Mouse (Mus musculus) stomach, postnatal 0 days (tissue): Measurements from ENCODE around the gene Tex46. TPM values are rescaled to one million over a fixed set of nuclear protein-coding genes. Genes with fewer than 3 reads are reported as not detected.
A peak's percentile ranks its signal among the peaks of the same experiment; 100 is the strongest.

Source experiments
- ATAC-seq: fragments of 200-750 bp; cut with Nextera tagmentation; 2 replicates; pipeline ENCODE4 v1.8.0; 2017; ENCODE audit not compliant: low FRiP score, low TSS enrichment
- DNase-seq: peaks from one replicate; pipeline ENCODE4 v3.0.0-alpha.2; 2016; ENCODE audit warnings: low spot score
- H3K27ac ChIP-seq: fragments of 300-500 bp; sonication (generic); replicated peaks from 2 replicates; pipeline ENCODE4 v1.5.1; 2014; ENCODE audit warnings: mild to moderate bottlenecking, control low read depth
- H3K27me3 ChIP-seq: fragments of 300-500 bp; sonication (generic); 2 replicates; pipeline ENCODE4 v1.6.1; 2014; ENCODE audit warnings: low read length; ENCODE audit not compliant: control insufficient read depth, insufficient read depth
- H3K36me3 ChIP-seq: fragments of 300-500 bp; sonication (generic); 2 replicates; pipeline ENCODE4 v1.6.1; 2014; ENCODE audit warnings: low read length, mixed read lengths; ENCODE audit not compliant: control insufficient read depth, insufficient read depth
- H3K4me1 ChIP-seq: fragments of 300-500 bp; sonication (generic); replicated peaks from 2 replicates; pipeline ENCODE4 v1.6.1; 2014; ENCODE audit warnings: antibody characterized with exemption; ENCODE audit not compliant: control insufficient read depth, insufficient read depth
- H3K4me2 ChIP-seq: fragments of 300-500 bp; sonication (generic); replicated peaks from 2 replicates; pipeline ENCODE4 v1.6.1; 2014; ENCODE audit warnings: low read depth, mild to moderate bottlenecking, control low read depth, moderate library complexity
- H3K4me3 ChIP-seq: fragments of 300-500 bp; sonication (generic); 2 replicates; pipeline ENCODE4 v1.5.1; 2014; ENCODE audit warnings: low read depth, low read length, control low read depth
- H3K9ac ChIP-seq: fragments of 300-500 bp; sonication (generic); 2 replicates; pipeline ENCODE4 v1.6.1; 2014; ENCODE audit warnings: mild to moderate bottlenecking, low read length, control low read depth, mixed read lengths
- H3K9me3 ChIP-seq: fragments of 300-500 bp; sonication (generic); 2 replicates; pipeline ENCODE4 v1.6.1; 2016; ENCODE audit warnings: low read length; ENCODE audit not compliant: control insufficient read depth
- CTCF ChIP-seq: IDR thresholded peaks from 2 replicates; pipeline ENCODE4 v1.5.1; 2016; ENCODE audit warnings: antibody characterized with exemption, low read depth, mild to moderate bottlenecking, moderate library complexity
- EP300 ChIP-seq: optimal IDR thresholded peaks from 2 replicates; pipeline ENCODE3; 2016; ENCODE audit warnings: antibody characterized with exemption
- WGBS: fragments of 180-500 bp; shearing (Covaris S2); extraction: QIAGEN DNeasy Blood & Tissue Kit; methylation state at CpG from one replicate; pipeline ENCODE4 v1.1.7; 2014; 5-methylcytosine and 5-hydroxymethylcytosine counted together
- polyA plus RNA-seq: library from polyadenylated mRNA; unstranded; fragments of >200 nt; fragmentation: Nextera tagmentation; extraction: Ambion mirVana; gene quantifications from 2 replicates; pipeline ENCODE4 v1.2.1, GENCODE M21; 2015

Tex46 gene
- polyA plus RNA-seq: not detected in 2 replicates

GRCm38 (mm10) chr4:136610387-136610856 lies at the start of gene Tex46:
Gene Tex46 (plus strand): TSS chr4:136610437.
- no peaks in the 10 kb centered on the region for H3K4me1 ChIP-seq
- no peak within 1 kb of the TSS for H3K27ac ChIP-seq
- TF ChIP-seq CTCF (no peak), EP300 (no peak)
- no peaks in the 10 kb centered on the region for H3K36me3 ChIP-seq
- no peak within 1 kb of the TSS for H3K4me3 ChIP-seq
- H3K4me2 ChIP-seq: no peak within 1 kb of the TSS
- no peak within 1 kb of the TSS for H3K9ac ChIP-seq
- ATAC-seq (peak; percentile 56), DNase-seq (peak; percentile 51)
- no peaks in the 10 kb centered on the region for H3K27me3 ChIP-seq
- no peaks in the 10 kb centered on the region for H3K9me3 ChIP-seq
- WGBS: 33% methylated on average over 4 of the region's 4 CpGs

GRCm38 (mm10) chr4:136562755-136563154 lies 47.5 kb upstream of the Tex46 start:
- ATAC-seq (no peak), DNase-seq (no peak)
- TF ChIP-seq CTCF: no peak
- no peak for TF ChIP-seq EP300
- Histone ChIP-seq H3K4me3 (no peak overlapping the region), H3K36me3 (peaks cover 8% of the 10 kb centered on the region), H3K4me1 (no peaks in the 10 kb centered on the region), H3K27me3 (no peaks in the 10 kb centered on the region), H3K27ac (no peak overlapping the region), H3K9ac (no peak overlapping the region), H3K4me2 (no peak overlapping the region), H3K9me3 (no peaks in the 10 kb centered on the region)
- WGBS: 76% methylated on average over 6 of the region's 6 CpGs

GRCm38 (mm10) chr4:136568629-136569028 lies 41.6 kb upstream of the Tex46 start:
- H3K36me3 ChIP-seq: peaks cover 14% of the 10 kb centered on the region
- H3K9me3 ChIP-seq: no peaks in the 10 kb centered on the region
- 68% methylated on average over 3 of the region's 3 CpGs for WGBS
- no peaks in the 10 kb centered on the region for H3K27me3 ChIP-seq
- ATAC-seq: no peak
- no peak for TF ChIP-seq EP300
- TF ChIP-seq CTCF: peak; percentile 51
- no peak overlapping the region for H3K4me2 ChIP-seq
- DNase-seq: no peak
- H3K9ac ChIP-seq: no peak overlapping the region
- H3K27ac ChIP-seq: no peak overlapping the region
- no peak overlapping the region for H3K4me3 ChIP-seq
- no peaks in the 10 kb centered on the region for H3K4me1 ChIP-seq

GRCm38 (mm10) chr4:136569998-136570397 lies 40.2 kb upstream of the Tex46 start:
- ATAC-seq: peak; percentile 51; the same call in 1 of the 2 replicates

GRCm38 (mm10) chr4:136581885-136582284 lies 28.4 kb upstream of the Tex46 start:
- Histone ChIP-seq H3K9me3 (no peaks in the 10 kb centered on the region), H3K4me1 (no peaks in the 10 kb centered on the region), H3K27ac (no peak overlapping the region), H3K9ac (no peak overlapping the region), H3K4me3 (no peak overlapping the region), H3K4me2 (no peak overlapping the region), H3K27me3 (no peaks in the 10 kb centered on the region), H3K36me3 (no peaks in the 10 kb centered on the region)
- no peak for TF ChIP-seq EP300
- no peak for TF ChIP-seq CTCF
- WGBS: 78% methylated on average over 3 of the region's 3 CpGs
- ATAC-seq (no peak), DNase-seq (no peak)

More at GRCm38 (mm10) chr4:136569998-136570397, 40.2 kb upstream of the Tex46 start:
- H3K36me3 ChIP-seq: peaks cover 14% of the 10 kb centered on the region
- no peak for DNase-seq
- H3K9ac ChIP-seq: no peak overlapping the region
- no peak overlapping the region for H3K4me3 ChIP-seq
- H3K9me3 ChIP-seq: no peaks in the 10 kb centered on the region
- no peak overlapping the region for H3K4me2 ChIP-seq
- no peaks in the 10 kb centered on the region for H3K4me1 ChIP-seq
- no peak overlapping the region for H3K27ac ChIP-seq
- H3K27me3 ChIP-seq: no peaks in the 10 kb centered on the region
- TF ChIP-seq EP300: no peak
- TF ChIP-seq CTCF: no peak

GRCm38 (mm10) chr4:136587221-136587827 lies 22.9 kb upstream of the Tex46 start:
- DNase-seq: no peak
- TF ChIP-seq EP300: no peak
- TF ChIP-seq CTCF: no peak
- no peaks in the 10 kb centered on the region for H3K27me3 ChIP-seq
- ATAC-seq: no peak
- H3K9me3 ChIP-seq: no peaks in the 10 kb centered on the region
- H3K9ac ChIP-seq: no peak overlapping the region
- H3K4me1 ChIP-seq: no peaks in the 10 kb centered on the region
- peaks cover 2% of the 10 kb centered on the region; the same call in 1 of the 2 replicates for H3K36me3 ChIP-seq
- H3K27ac ChIP-seq: no peak overlapping the region
- WGBS: 88% methylated on average over 4 of the region's 4 CpGs
- no peak overlapping the region for H3K4me2 ChIP-seq
- H3K4me3 ChIP-seq: no peak overlapping the region
